In the genomic region with DNA sequence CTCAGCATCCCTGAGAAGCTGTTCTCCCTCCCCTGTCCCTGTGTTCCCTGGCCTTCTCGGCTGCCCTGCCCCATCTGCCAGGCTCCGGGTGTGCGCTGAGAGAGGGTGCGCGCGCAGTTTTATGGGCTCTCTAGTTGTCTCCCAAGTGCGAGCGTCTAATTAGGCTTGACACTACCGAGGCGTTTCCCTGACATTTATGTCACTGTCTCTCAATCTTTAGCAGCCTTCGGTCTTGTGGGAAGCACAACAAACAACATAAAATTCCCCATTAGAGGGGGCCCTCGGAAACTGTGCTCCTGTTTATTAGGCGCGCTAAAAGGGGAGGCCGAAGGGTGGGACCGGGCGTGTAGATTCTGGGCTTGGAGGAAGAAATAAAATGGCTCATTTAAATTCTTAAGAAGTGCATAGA, we compare ENCODE assay signal across 8 mouse cellular contexts.
DNase-seq lines count a peak whose midpoint lies in the region; ATAC-seq and TF ChIP-seq lines count a peak whose summit lies in the region.

No protein-coding gene starts in this region.

- peak; percentile 30 for DNase-seq in adrenal gland, postnatal 10 days
- no peak for DNase-seq in adrenal gland, adult (ENCODE audit: inconsistent age in 2 of 2, low spot score in 1 of 2)
- DNase-seq in ovary, adult 18-20 months (ENCODE audit: low spot score) = peak; percentile 38
- no peak for DNase-seq in ovary, postnatal 14 days (ENCODE audit: low spot score)
- DNase-seq in heart, postnatal 14 days = peak; percentile 4 to 9
- no peak for DNase-seq in liver, embryonic 14.5 days (ENCODE audit: low read depth in 3 of 3, low spot score in 3 of 3)
- no peak for DNase-seq in MN1 (ENCODE audit: low spot score)

- ATAC-seq in liver, embryonic 14.5 days (ENCODE audit: insufficient read depth) = 0 out of 2 replicates have a peak, but pooled peaks have one; percentile 47

- no peak overlapping the region; a peak in 1 of 4 replicates for H3K4me3 ChIP-seq in liver, embryonic 14.5 days (ENCODE audit: insufficient read depth in 1 of 2, low read depth in 2 of 2, low read length in 2 of 2)
- peak overlapping the region; percentile 31 for H3K4me3 ChIP-seq in small intestine, adult 2 months (ENCODE audit: low read depth, low read length)

- H3K9me3 ChIP-seq in liver, embryonic 14.5 days (ENCODE audit: control insufficient read depth, low read length) = no peaks in the 10 kb centered on the region

- no peak for TF ChIP-seq CTCF in liver, embryonic 14.5 days (IDR thresholded peaks at IDR 0.05; ENCODE audit: low read depth)
- TF ChIP-seq CTCF in small intestine, adult 2 months (IDR thresholded peaks at IDR 0.05; ENCODE audit: extremely low read depth, insufficient read length, insufficient replicate concordance, low read depth, low read length) = no peak

- TF ChIP-seq POLR2A in small intestine, adult 2 months (IDR thresholded peaks at IDR 0.05; ENCODE audit: low read depth, low read length) = no peak

- no peaks in the 10 kb centered on the region for H3K36me3 ChIP-seq in liver, embryonic 14.5 days (replicated peaks; ENCODE audit: control insufficient read depth, insufficient read depth, low read depth)
- H3K36me3 ChIP-seq in small intestine, adult 2 months (ENCODE audit: control insufficient read depth, insufficient read depth, low read length) = no peaks in the 10 kb centered on the region

- H3K9ac ChIP-seq in liver, embryonic 14.5 days (replicated peaks) = no peak overlapping the region

- no peaks in the 10 kb centered on the region for H3K27me3 ChIP-seq in liver, embryonic 14.5 days (ENCODE audit: control insufficient read depth, insufficient read depth, low read length)
- no peaks in the 10 kb centered on the region for H3K27me3 ChIP-seq in small intestine, adult 2 months (ENCODE audit: control insufficient read depth, insufficient read depth, low read length)

- H3K4me2 ChIP-seq in liver, embryonic 14.5 days (ENCODE audit: low read depth) = peak overlapping the region; percentile 58

- H3K27ac ChIP-seq in liver, embryonic 14.5 days = no peak overlapping the region
- H3K27ac ChIP-seq in small intestine, adult 2 months (ENCODE audit: insufficient read depth, low read depth, low read length) = no peak overlapping the region

- TF ChIP-seq EP300 in liver, embryonic 14.5 days (IDR thresholded peaks at IDR 0.05; ENCODE audit: low read depth) = no peak

- intact Hi-C loops in heart, postnatal 14 days (cut with DNase I) = no loop called here

- H3K4me1 ChIP-seq in liver, embryonic 14.5 days (replicated peaks; ENCODE audit: control insufficient read depth in 2 of 2, insufficient read depth in 2 of 2, low read length in 1 of 2) = peaks cover 0 to 11% of the 10 kb centered on the region in 2 experiments; a peak in 3 of 4 replicates
- peaks cover 7% of the 10 kb centered on the region; the same call in 1 of the 2 replicates for H3K4me1 ChIP-seq in small intestine, adult 2 months (ENCODE audit: control insufficient read depth, insufficient read depth, insufficient read length, low read length)

- 9% methylated on average over 17 of the region's 17 CpGs for WGBS in liver, embryonic 14.5 days (ENCODE audit: insufficient replicate concordance)
- WGBS in small intestine, adult 2 months = 4% methylated on average over 17 of the region's 17 CpGs

Comparison
In these comparisons a context has a peak if more than half of its experiments do, and no peak if none do; other contexts are left out.
1. DNase-seq: peak in adrenal gland, postnatal 10 days (single experiment), ovary, adult 18-20 months (single experiment) and heart, postnatal 14 days (2 of 2); none in adrenal gland, adult (0 of 2), ovary, postnatal 14 days (single experiment), liver, embryonic 14.5 days (0 of 3) and MN1 (single experiment).